ENCODE assay signal across 21 mouse cellular contexts in the genomic region with DNA sequence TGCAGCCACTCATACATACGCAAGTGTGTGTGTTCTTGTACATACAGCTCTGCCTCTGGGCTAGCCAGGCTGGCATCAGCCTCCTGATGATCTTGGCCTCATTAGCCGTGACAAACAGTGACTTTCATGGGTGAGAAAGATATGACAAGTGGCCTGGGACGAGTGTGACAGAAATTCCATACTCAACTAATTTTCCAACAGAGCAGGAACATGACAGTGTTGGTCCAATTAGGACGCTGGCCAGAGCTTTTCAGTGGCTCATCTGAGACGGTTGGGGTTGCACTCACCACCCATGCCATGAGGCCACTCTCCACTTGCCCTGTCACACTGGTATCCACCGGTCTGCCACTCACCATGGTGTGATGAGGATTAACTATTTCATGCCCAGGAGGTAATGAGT.
A peak's percentile ranks its signal among the peaks of the same experiment; 100 is the strongest.
DNase-seq lines count a peak whose midpoint lies in the region; ATAC-seq and TF ChIP-seq lines count a peak whose summit lies in the region.
"Had no signal": no experiment of that assay in that cellular context is flagged by ENCODE, and none has a peak within 500 bp of the region (broad histone marks: within the 10 kb centered on the region; RNA-seq: fewer than 3 reads in every experiment).

No protein-coding gene starts in this region.

- no peaks in the 10 kb centered on the region for H3K9me3 ChIP-seq in hindbrain, postnatal 0 days (ENCODE audit: low read length)
- no peaks in the 10 kb centered on the region for H3K9me3 ChIP-seq in hindbrain, embryonic 12.5 days (replicated peaks)
- H3K9me3 ChIP-seq: embryonic facial prominence, embryonic 10.5 days; embryonic facial prominence, embryonic 12.5 days; forebrain, embryonic 13.5 days; forebrain, embryonic 15.5 days had no signal

- no peak for TF ChIP-seq CTCF in hindbrain, postnatal 0 days (IDR thresholded peaks at IDR 0.05; ENCODE audit: low read depth)
- TF ChIP-seq CTCF in brain, embryonic 14.5 days (IDR thresholded peaks at IDR 0.05; ENCODE audit: borderline replicate concordance, extremely low read depth, insufficient read depth, insufficient read length): no peak

- no peaks in the 10 kb centered on the region for H3K27me3 ChIP-seq in hindbrain, postnatal 0 days (ENCODE audit: insufficient read depth, low read length)
- no peaks in the 10 kb centered on the region for H3K27me3 ChIP-seq in hindbrain, embryonic 12.5 days
- H3K27me3 ChIP-seq: embryonic facial prominence, embryonic 12.5 days; forebrain, embryonic 13.5 days had no signal

- ATAC-seq in hindbrain, postnatal 0 days: no peak
- ATAC-seq in hindbrain, embryonic 12.5 days (ENCODE audit: low FRiP score): no peak
- ATAC-seq: activated CD4-positive, CD25-positive, alpha-beta regulatory T cell, adult 4 months; forebrain, embryonic 15.5 days; forebrain, postnatal 0 days; Patski had no signal

- H3K4me2 ChIP-seq in hindbrain, postnatal 0 days (ENCODE audit: low read depth, low read length): no peak overlapping the region
- H3K4me2 ChIP-seq in hindbrain, embryonic 12.5 days (replicated peaks): no peak overlapping the region
- H3K4me2 ChIP-seq: embryonic facial prominence, embryonic 12.5 days; forebrain, embryonic 13.5 days; forebrain, embryonic 15.5 days had no signal

- TF ChIP-seq POLR2A in brain, embryonic 14.5 days (IDR thresholded peaks at IDR 0.05; ENCODE audit: borderline replicate concordance, extremely low read depth, insufficient read depth, insufficient read length, poor library complexity, severe bottlenecking): no peak

- 50% methylated on average over 6 of the region's 6 CpGs for WGBS in hindbrain, postnatal 0 days
- WGBS in hindbrain, embryonic 12.5 days: 65% methylated on average over 6 of the region's 6 CpGs

- H3K4me1 ChIP-seq in hindbrain, postnatal 0 days (ENCODE audit: insufficient read depth, low read length): no peaks in the 10 kb centered on the region
- no peaks in the 10 kb centered on the region for H3K4me1 ChIP-seq in hindbrain, embryonic 12.5 days
- H3K4me1 ChIP-seq: embryonic facial prominence, embryonic 10.5 days; embryonic facial prominence, embryonic 12.5 days had no signal

- H3K4me3 ChIP-seq in hindbrain, postnatal 0 days (ENCODE audit: low read length): no peak overlapping the region
- no peak overlapping the region for H3K4me3 ChIP-seq in hindbrain, embryonic 12.5 days
- H3K4me3 ChIP-seq: embryonic facial prominence, embryonic 10.5 days; embryonic facial prominence, embryonic 12.5 days; forebrain, embryonic 13.5 days; forebrain, embryonic 15.5 days had no signal

- H3K9ac ChIP-seq in hindbrain, postnatal 0 days (replicated peaks; ENCODE audit: low read length): no peak overlapping the region
- no peak overlapping the region for H3K9ac ChIP-seq in hindbrain, embryonic 12.5 days
- H3K9ac ChIP-seq: embryonic facial prominence, embryonic 12.5 days; forebrain, embryonic 13.5 days; forebrain, embryonic 15.5 days; forebrain, postnatal 0 days had no signal

- no peaks in the 10 kb centered on the region for H3K36me3 ChIP-seq in hindbrain, postnatal 0 days (ENCODE audit: insufficient read depth, low read length)
- H3K36me3 ChIP-seq in hindbrain, embryonic 12.5 days: no peaks in the 10 kb centered on the region
- H3K36me3 ChIP-seq: embryonic facial prominence, embryonic 10.5 days; embryonic facial prominence, embryonic 12.5 days; forebrain, embryonic 15.5 days had no signal

- H3K27ac ChIP-seq in hindbrain, postnatal 0 days: no peak overlapping the region
- H3K27ac ChIP-seq in hindbrain, embryonic 12.5 days: no peak overlapping the region
- H3K27ac ChIP-seq: embryonic facial prominence, embryonic 10.5 days; embryonic facial prominence, embryonic 12.5 days; forebrain, embryonic 13.5 days; forebrain, embryonic 15.5 days had no signal

- peak; percentile 43 for DNase-seq in hindbrain, postnatal 0 days (ENCODE audit: low spot score)
- peak; percentile 56 for DNase-seq in retina, postnatal 1 day
- DNase-seq in retina, embryonic 14.5 days (ENCODE audit: low spot score): no peak
- DNase-seq in brain, embryonic 14.5 days (ENCODE audit: low read depth): peak; percentile 12
- no peak for DNase-seq in yolk sac, embryonic 10.5 days (ENCODE audit: low spot score)
- DNase-seq: adrenal gland, adult 2 months; adrenal gland, postnatal 10 days; adrenal gland, postnatal 25 days; cerebellum, adult 11-12 months; cerebellum, adult 2 months; cerebellum, adult 9-10 months; cerebellum, postnatal 10 days; cerebellum, postnatal 25 days; forebrain, postnatal 0 days had no signal

Comparison
In these comparisons a context has a peak if more than half of its experiments do, and no peak if none do; other contexts are left out.
1. DNase-seq: peak in hindbrain, postnatal 0 days (single experiment), retina, postnatal 1 day (single experiment) and brain, embryonic 14.5 days (single experiment); none in retina, embryonic 14.5 days (single experiment) and yolk sac, embryonic 10.5 days (single experiment).